Mouse (Mus musculus): Measurements from ENCODE around the gene Pgm1.

- TF ChIP-seq POLR2A (IDR thresholded peaks at IDR 0.05; ENCODE audit: control insufficient read depth, extremely low read depth, insufficient read depth, low read length, poor library complexity) (no peak), CTCF (IDR thresholded peaks at IDR 0.05; ENCODE audit: borderline replicate concordance, control insufficient read depth, extremely low read depth, insufficient read depth, low read length, poor library complexity) (no peak)
These were observed 71.8 kb downstream of the Pgm1 start for GRCm38 (mm10) chr4:100000971-100001370.
